Mouse (Mus musculus): ENCODE measurements at regions not wholly inside any gene's neighbourhood (a gene's known extent, or its start where the extent isn't known, plus 50 kb on each side); places are given as distances from the start of the nearest gene placed in this dataset.

DNA sequence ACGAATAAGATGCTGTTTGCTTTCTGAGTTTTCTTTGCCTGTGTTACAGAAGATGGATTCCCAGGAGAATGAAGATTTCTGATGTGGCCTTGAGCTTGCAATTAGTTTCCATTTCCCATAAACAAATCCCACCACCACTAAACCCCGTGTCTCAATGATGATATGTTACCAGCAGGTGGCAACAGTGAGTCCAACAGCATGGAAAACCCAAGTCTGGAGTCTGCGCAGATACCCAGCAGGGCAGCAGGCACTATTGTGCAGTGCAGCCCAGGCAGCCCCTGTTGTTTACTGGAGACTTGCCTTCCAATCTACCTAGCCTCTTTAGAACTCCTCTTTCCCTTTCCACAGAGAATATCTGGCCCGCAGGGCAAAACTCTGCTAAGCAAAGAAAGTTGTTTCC, 62.7 kb downstream of the Bmp2 start:
- TF ChIP-seq CTCF (IDR thresholded peaks at IDR 0.05; ENCODE audit: extremely low read depth, insufficient read depth, low read length) (peak; percentile 67), POLR2A (IDR thresholded peaks at IDR 0.05; ENCODE audit: extremely low read depth, insufficient read depth, low read length) (no peak)
